Mouse (Mus musculus): ENCODE results near the gene Ssb. TPM values are rescaled to one million over a fixed set of nuclear protein-coding genes. Genes with fewer than 3 reads are reported as not detected.

The Ssb gene
- total RNA-seq (2022), result 100 to 1,000 TPM; 107 to 135 (median 129) TPM

GRCm38 (mm10) chr2:69861485-69862091 lies at the start of gene Ssb:
Ssb (plus strand) TSS chr2:69861562.
- peak; percentile 83 to 91 for DNase-seq (ENCODE audit: low spot score in 2 of 2)

GRCm38 (mm10) chr2:69816575-69816974 lies 44.8 kb upstream of the Ssb start:
- DNase-seq (ENCODE audit: low spot score in 2 of 2), result no peak

GRCm38 (mm10) chr2:69818350-69819085 lies 42.8 kb upstream of the Ssb start:
- DNase-seq (ENCODE audit: low spot score in 2 of 2), result no peak

- DNase-seq (ENCODE audit: low spot score in 2 of 2), result no peak
Measured at GRCm38 (mm10) chr2:69820201-69820600, 41.2 kb upstream of the Ssb start.

DNA sequence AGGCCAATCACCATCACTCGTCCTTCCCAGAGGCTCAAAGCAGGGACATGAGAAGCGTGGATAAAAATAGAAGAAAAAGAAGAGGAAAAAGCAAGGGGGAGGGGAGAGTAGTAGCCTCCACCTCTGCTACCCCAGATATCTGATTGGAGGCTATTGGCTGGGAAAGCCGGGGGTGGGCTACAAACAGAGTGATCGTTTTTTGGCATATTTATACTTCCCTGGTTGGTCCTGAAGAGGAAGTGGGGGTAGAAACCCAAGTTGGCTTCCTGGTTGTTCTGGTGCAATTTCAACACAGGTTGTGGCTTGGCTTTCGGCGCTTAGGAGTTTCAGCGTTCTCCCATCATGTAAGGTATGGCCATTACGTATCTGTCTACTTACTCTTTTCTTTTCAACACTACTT lies 39.7 kb upstream of the Ssb start, which contains the start of gene Klhl23:
Gene Klhl23, plus strand, starts transcription at position 234 of the 400 bp plus-strand sequence.
- DNase-seq (ENCODE audit: low spot score in 2 of 2), result no peak

GRCm38 (mm10) chr2:69822361-69823128 lies 38.8 kb upstream of the Ssb start:
- DNase-seq (ENCODE audit: low spot score in 2 of 2), result peak in 1 of 2 experiments; percentile 41

GRCm38 (mm10) chr2:69823129-69823677 lies 38.2 kb upstream of the Ssb start:
- no peak for DNase-seq (ENCODE audit: low spot score in 2 of 2)

DNA sequence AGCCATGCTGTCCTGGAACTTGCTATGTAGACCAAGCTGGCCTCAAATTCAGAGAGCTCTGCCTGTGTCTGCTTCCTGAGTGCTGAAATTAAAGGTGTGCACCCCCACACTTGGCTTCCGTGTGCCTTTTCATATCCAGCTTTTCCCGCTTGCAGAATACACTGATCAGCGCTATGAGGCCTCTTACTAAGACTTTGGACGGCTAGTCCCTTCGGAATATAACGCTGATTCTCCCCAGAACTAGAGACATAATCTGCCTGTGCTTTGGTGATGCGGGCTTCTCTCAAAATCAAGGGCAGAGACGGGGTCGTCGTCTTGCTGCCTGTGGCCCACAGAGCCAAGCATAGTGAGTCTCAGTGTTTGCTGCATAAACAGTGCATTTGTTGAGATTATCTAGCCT lies 35.5 kb upstream of the Ssb start:
- DNase-seq (ENCODE audit: low spot score in 2 of 2), result no peak

- DNase-seq (ENCODE audit: low spot score in 2 of 2), result no peak
Measured at GRCm38 (mm10) chr2:69826380-69826779, 35.0 kb upstream of the Ssb start.

- no peak for DNase-seq (ENCODE audit: low spot score in 2 of 2)
Measured at GRCm38 (mm10) chr2:69828031-69828430, 33.3 kb upstream of the Ssb start.

DNA sequence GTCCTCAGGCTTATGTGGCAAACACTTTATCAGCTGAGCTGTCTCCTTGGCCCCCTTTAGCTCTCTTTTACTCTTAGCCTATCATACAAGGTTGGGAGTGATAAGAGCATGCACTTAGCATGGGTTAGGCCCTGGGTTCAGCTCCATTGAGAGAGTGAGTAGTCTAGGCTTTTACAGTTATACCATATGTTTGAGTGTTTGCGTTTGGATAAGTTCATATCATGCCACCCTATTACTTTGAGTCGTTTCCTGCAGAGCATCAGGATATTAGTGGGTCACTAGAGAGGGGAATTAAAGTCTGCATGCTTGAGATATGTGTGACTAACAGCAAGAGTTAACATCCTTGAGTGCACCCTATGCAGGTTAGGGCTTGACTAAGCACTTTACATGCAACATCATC lies 31.7 kb upstream of the Ssb start:
- no peak for DNase-seq (ENCODE audit: low spot score in 2 of 2)

GRCm38 (mm10) chr2:69830116-69830515 lies 31.2 kb upstream of the Ssb start:
- no peak for DNase-seq (ENCODE audit: low spot score in 2 of 2)

DNA sequence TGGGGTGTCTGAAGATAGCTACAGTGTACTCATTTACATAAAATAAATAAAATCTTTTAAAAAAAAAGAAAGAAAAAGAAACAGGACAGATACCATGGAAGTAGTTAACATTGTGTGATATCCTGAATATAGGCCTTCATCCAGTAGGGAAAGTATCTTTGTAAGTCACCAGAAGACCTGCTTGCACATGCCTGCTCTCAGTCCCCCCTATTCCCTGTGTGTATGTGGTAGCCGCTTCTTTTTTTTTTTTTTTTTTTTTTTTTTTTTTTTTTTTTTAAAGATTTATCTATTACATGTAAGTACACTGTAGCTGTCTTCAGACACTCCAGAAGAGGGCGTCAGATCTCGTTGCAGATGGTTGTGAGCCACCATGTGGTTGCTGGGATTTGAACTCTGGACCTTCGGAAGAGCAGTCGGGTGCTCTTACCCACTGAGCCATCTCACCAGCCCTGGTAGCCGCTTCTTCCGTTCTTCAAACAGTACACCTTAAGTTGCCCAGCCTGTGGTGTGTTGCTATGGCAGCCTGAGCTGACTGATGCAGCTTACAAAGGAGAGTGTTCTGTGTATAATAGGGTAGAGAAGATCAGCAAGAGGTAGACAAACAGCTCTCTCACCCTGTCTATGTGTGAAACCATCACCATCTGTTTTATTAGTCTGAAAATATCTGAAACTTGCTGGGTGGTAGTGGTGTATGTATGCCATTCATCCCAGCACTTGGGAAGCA lies 24.0 kb upstream of the Ssb start:
- DNase-seq (ENCODE audit: low spot score in 2 of 2), result no peak

DNA sequence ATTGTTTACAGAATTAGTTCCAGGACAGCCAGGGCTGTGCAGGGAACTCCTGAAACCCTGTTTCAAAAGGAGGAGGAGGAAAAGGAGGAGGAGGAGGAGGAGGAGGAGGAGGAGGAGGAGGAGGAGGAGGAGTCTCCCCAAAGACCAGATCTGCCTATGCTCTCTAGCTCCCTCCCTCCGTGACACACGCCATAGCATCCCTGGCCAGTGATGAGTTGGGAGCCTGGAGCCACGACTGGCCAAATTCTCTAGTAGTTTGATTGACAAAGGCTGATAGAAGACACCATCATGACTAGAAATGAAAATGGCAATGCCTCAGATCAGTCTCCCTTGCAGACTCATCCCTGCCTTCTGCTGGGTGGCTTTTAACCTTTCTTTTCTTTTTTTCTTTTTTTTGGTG lies 23.4 kb upstream of the Ssb start:
- DNase-seq (ENCODE audit: low spot score in 2 of 2), result no peak

DNA sequence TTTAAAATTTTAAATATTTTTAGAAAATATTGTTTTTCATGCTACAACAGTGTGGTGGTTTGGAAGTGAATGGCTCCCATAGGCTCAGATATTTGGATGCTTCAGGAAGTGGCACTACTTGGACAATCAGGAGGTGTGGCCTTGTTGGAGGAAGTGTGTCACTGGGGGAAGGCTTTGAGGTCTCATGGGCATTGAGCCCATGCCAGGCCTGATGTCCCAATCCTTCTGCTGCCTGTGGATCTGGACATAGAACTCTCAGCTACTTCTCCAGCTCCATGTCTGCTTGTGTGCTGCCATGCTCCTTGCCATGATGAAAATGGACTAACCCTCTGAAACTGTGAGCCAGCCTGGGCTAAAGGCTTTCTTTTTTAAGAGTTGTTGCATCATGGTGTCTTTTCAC lies 22.7 kb upstream of the Ssb start:
- DNase-seq (ENCODE audit: low spot score in 2 of 2), result no peak

DNA sequence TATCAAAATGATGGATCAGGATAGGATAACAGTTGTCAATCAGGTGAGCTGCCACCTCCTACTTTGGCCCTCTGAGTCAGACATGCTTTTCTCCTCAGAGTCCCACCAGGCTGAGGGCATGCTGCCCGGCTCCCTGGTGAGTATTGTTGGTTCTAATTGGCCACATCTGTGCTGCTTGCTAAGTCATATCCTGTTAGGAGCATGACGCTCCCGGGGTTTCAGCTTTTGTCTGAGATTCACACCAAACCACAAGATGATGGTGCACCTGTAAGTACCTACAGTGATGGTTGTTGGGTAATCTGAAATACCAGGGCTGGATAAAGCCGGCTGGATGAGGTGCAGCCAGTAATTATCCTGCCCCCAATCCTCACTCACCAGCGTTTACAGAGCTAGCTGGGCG lies 21.1 kb upstream of the Ssb start:
- DNase-seq (ENCODE audit: low spot score in 2 of 2), result no peak

- no peak for DNase-seq (ENCODE audit: low spot score in 2 of 2)
Measured at GRCm38 (mm10) chr2:69849215-69849614, 12.1 kb upstream of the Ssb start.

- no peak for DNase-seq (ENCODE audit: low spot score in 2 of 2)
Measured at GRCm38 (mm10) chr2:69851427-69852058, 9.8 kb upstream of the Ssb start.

DNA sequence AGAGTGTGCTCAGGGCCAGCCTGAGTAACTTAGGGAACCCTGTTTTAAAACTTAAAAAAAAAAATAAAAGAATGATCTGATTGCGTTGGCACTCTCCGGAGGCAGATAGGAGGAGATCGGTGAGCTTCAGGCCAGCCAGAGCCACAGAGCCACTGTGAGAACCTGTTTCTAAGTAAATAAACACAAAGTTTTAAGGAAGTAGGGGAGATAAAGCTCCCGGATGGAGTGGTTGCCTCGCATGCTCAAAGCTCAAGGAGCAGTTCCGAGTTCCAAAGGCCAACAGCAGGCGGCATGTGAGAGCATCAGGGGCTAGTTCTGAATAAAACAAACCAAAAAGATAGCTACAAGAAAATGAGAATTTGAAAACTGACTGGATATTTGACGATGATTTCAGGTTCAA lies 5.0 kb upstream of the Ssb start:
- no peak for DNase-seq (ENCODE audit: low spot score in 2 of 2)

DNA sequence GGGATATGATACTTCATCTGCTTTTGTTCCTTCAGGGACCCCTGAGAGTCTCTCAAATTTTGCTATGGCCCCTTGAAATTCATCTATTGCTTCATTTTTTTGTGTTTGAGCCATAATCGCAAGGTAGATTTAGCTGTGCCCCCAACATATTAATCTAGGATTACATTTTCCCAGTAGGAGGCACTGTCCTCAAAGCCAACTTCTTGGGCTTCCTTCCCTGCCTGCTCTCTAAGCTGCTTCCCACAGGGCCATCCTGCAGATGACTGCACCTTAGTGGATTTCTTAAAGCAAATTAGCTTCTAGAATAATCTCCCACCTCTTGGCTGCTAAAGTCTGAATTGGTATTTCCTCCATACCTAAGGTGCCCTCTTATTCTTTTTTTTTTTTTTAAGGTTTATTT lies 3.5 kb upstream of the Ssb start:
- no peak for DNase-seq (ENCODE audit: low spot score in 2 of 2)

GRCm38 (mm10) chr2:69860972-69861452 lies 350 bp upstream of the Ssb start:
- peak in 1 of 2 experiments; percentile 16 for DNase-seq (ENCODE audit: low spot score in 2 of 2)
